Mouse (Mus musculus) thymus, adult 2 months (tissue): Measurements from ENCODE around the gene Ddx5.

Source experiments
- CTCF ChIP-seq: fragments of 200-500 bp; IDR thresholded peaks from 2 replicates; pipeline ENCODE4 v1.5.1; 2012; ENCODE audit warnings: mild to moderate bottlenecking, control low read depth, low read length, moderate library complexity, borderline replicate concordance; ENCODE audit not compliant: control insufficient read depth, poor library complexity, insufficient read depth; ENCODE audit errors: extremely low read depth
- POLR2A ChIP-seq: fragments of 200-500 bp; IDR thresholded peaks from 2 replicates; pipeline ENCODE4 v1.6.1; 2012; ENCODE audit warnings: mild to moderate bottlenecking, low read length, control low read depth, moderate library complexity; ENCODE audit not compliant: control insufficient read depth, poor library complexity, insufficient read depth; ENCODE audit errors: extremely low read depth

- no peak for TF ChIP-seq CTCF
- TF ChIP-seq POLR2A = no peak
These were observed 33.4 kb downstream of the Ddx5 start for GRCm38 (mm10) chr11:106755583-106755982.
